Mouse (Mus musculus) ES-Bruce4 (cell line): ENCODE measurements around the gene Cacna1a.

ENCODE experiments used
- CTCF ChIP-seq: IDR thresholded peaks from one replicate; pipeline ENCODE4 v1.8.1; 2011; ENCODE audit warnings: low read depth, low read length
- EP300 ChIP-seq: IDR thresholded peaks from 2 replicates; pipeline ENCODE4 v1.6.1; 2011; ENCODE audit warnings: low read depth, low read length; ENCODE audit not compliant: insufficient read depth
- POLR2A ChIP-seq: IDR thresholded peaks from one replicate; pipeline ENCODE4 v1.8.1; 2011; ENCODE audit warnings: low read length; ENCODE audit not compliant: insufficient read depth

DNA sequence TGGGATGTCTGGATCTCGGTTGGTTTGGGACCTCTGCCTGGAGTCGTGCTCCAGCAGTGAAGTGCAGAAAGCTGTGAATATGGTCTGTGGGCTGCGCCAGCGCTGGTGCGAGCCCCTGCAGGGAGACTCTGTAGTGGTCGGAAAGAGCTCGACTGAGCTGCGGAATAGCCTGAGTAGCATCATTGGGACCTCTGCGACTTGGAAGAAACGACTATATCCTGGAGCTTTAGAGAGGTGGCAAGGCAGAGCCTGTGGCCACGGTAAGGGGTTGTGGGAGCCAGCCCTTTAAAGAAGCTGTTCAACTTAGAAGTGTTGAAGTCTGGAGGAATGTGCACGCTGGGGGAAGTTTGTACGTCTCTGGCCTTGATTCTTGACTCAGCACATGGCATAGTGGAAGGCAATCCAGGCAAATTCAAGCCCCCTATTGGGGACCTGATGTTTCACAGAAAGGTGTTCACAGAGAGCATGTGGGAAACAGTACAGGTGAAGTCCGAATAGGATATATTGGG, 277.2 kb downstream of the Cacna1a start:
- TF ChIP-seq POLR2A, result no peak
- TF ChIP-seq EP300, result no peak
- no peak for TF ChIP-seq CTCF
